Mouse (Mus musculus): ENCODE data around the gene Osbpl3.

DNA sequence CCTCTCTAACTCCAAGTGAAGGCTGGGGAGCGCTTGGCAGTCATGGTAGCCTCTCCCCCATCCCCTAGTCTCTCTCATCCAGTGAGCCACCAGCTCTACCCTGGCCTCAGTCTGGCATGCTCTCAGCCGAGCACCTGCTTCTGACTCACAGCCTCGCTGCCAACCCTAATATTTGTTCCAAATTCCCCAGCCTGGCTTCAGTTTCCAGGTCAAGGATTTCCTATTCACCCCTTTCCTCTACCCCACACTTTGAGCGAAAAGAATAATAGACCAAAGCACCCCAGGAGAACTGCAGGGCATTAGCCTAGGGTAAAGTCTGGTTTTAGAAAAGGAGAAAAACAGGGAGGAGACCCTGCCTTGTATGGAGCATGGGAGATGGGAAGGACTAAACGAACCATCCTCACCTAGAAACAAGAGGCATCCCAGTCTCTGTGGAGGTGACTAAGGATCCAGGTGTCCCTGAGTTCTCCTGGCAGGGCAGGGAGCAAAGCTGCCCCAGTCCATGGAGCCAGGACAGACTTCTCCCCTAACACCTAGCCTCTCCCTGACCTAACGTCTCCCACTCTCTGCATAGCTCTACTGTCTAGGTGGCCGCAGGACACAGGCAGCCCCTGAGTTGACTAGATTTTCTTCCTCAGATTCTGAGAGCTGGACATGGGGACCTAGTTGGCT is 60.2 kb downstream of the Osbpl3 start:
- TF ChIP-seq ZNF384 (IDR thresholded peaks at IDR 0.05; ENCODE audit: low read depth, low read length) (no peak), HCFC1 (IDR thresholded peaks at IDR 0.05; ENCODE audit: borderline replicate concordance, insufficient read depth, low read length) (no peak), ZC3H11A (IDR thresholded peaks at IDR 0.05; ENCODE audit: borderline replicate concordance, low read depth, low read length) (no peak)
